Mouse (Mus musculus): ENCODE measurements around the gene Rufy3.

- no peak for TF ChIP-seq ZC3H11A (IDR thresholded peaks at IDR 0.05; ENCODE audit: borderline replicate concordance, low read depth, low read length)
- TF ChIP-seq CHD2 (IDR thresholded peaks at IDR 0.05; ENCODE audit: low read depth, low read length), result no peak
- no peak for TF ChIP-seq MAFK (IDR thresholded peaks at IDR 0.05; ENCODE audit: insufficient read depth, low read depth, low read length)
- TF ChIP-seq HCFC1 (IDR thresholded peaks at IDR 0.05; ENCODE audit: borderline replicate concordance, insufficient read depth, low read length), result no peak
Measured at GRCm38 (mm10) chr5:88614129-88614528, 49.3 kb downstream of the Rufy3 start.

Data from ES-E14 (cell line).